Mouse (Mus musculus) midbrain, embryonic 16.5 days (tissue): ENCODE results near the gene Timm50. TPM values are rescaled to one million over a fixed set of nuclear protein-coding genes. Genes with fewer than 3 reads are reported as not detected.

Experiments
- ATAC-seq: fragments of 200-750 bp; cut with Nextera tagmentation; 2 replicates; pipeline ENCODE4 v1.8.0; 2017; ENCODE audit warnings: moderate TSS enrichment
- H3K27ac ChIP-seq: fragments of 300-500 bp; sonication (generic); 2 replicates; pipeline ENCODE4 v1.5.1; 2014; ENCODE audit warnings: mild to moderate bottlenecking, low read length, mixed read lengths
- H3K27me3 ChIP-seq: fragments of 300-500 bp; sonication (generic); 2 replicates; pipeline ENCODE4 v1.6.1; 2014; ENCODE audit warnings: low read depth, low read length, mixed read lengths; ENCODE audit not compliant: control insufficient read depth, insufficient read depth
- H3K36me3 ChIP-seq: fragments of 300-500 bp; sonication (generic); 2 replicates; pipeline ENCODE4 v1.6.1; 2014; ENCODE audit warnings: mild to moderate bottlenecking, low read length, moderate library complexity, mixed read lengths; ENCODE audit not compliant: control insufficient read depth, insufficient read depth
- H3K4me1 ChIP-seq: fragments of 300-500 bp; sonication (generic); 2 replicates; pipeline ENCODE4 v1.6.1; 2014; ENCODE audit warnings: mild to moderate bottlenecking, low read length, mixed read lengths; ENCODE audit not compliant: control insufficient read depth, insufficient read depth
- H3K4me2 ChIP-seq: fragments of 300-500 bp; sonication (generic); 2 replicates; pipeline ENCODE4 v1.6.1; 2014; ENCODE audit warnings: mild to moderate bottlenecking, low read length, mixed read lengths
- H3K4me3 ChIP-seq: fragments of 300-500 bp; sonication (generic); 2 replicates; pipeline ENCODE4 v1.5.1; 2014; ENCODE audit warnings: low read depth, mild to moderate bottlenecking, low read length, moderate library complexity, mixed read lengths
- H3K9ac ChIP-seq: fragments of 300-500 bp; sonication (generic); 2 replicates; pipeline ENCODE4 v1.6.1; 2014; ENCODE audit warnings: low read depth, low read length, mixed read lengths
- H3K9me3 ChIP-seq: fragments of 300-500 bp; sonication (generic); replicated peaks from 2 replicates; pipeline ENCODE4 v1.6.1; 2014; ENCODE audit warnings: mild to moderate bottlenecking, low read length, mixed read lengths; ENCODE audit not compliant: control insufficient read depth, poor library complexity, severe bottlenecking
- WGBS: fragments of 180-500 bp; shearing (Covaris S2); extraction: QIAGEN DNeasy Blood & Tissue Kit; methylation state at CpG from one replicate; pipeline ENCODE4 v1.1.7; 2014; 5-methylcytosine and 5-hydroxymethylcytosine counted together
- polyA plus RNA-seq: library from polyadenylated mRNA; unstranded; fragments of >200 nt; fragmentation: Nextera tagmentation; extraction: Ambion mirVana; gene quantifications from 2 replicates; pipeline ENCODE4 v1.2.1, GENCODE M21; 2015

Timm50 gene
- polyA plus RNA-seq, 1 experiment from 2014 or later, result 123 TPM

DNA sequence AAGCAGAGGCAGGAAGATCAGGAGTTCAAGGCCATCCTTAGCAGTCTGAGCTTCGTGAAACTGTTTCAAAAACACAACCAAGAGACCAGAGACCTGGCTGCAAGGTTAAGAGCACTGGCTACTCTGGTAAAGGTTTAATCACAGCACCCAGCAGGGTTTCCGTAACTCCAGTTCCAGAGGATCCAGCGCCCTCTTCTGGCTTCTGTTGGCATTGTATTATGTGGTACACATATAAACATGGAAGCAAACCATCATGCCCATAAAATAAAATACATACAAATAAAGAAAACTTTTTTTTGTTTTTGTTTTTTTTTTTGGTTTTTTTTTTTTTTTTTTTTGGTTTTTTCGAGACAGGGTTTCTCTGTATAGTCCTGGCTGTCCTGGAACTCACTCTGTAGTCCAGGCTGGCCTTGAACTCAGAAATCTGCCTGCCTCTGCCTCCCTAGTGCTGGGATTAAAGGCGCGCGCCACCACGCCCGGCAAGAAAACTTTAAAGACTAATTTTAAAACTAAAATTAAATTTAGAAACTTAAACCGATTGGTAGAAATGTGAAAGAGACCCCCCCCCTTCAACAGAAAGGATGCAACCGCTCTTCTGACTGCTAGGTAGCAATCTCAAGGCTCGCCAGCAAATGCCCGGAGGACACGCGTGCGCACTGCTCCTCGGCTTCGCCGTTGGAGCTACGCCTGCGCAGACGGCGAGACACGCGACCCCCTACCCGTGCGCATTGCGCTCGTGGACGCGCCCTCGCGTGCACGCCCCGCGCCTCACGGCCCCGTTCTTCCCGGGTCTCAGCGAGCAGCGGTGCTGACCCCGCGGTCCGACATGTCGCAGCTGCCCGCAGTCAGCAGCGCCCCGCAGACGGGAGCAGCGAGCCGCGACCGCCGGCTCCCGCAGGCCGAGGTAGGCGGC is 44.5 kb downstream of the Timm50 start, which contains the start of gene Eid2:
Eid2 (plus strand) TSS at position 753 of the 913 bp plus-strand sequence.
- Histone ChIP-seq H3K27me3 (no peaks in the 10 kb centered on the region), H3K9ac (peak within 1 kb of the TSS; percentile 90), H3K9me3 (no peaks in the 10 kb centered on the region), H3K27ac (peak within 1 kb of the TSS; percentile 94), H3K4me3 (peak within 1 kb of the TSS; percentile 70), H3K4me1 (peaks cover 13% of the 10 kb centered on the region), H3K36me3 (no peaks in the 10 kb centered on the region; the same call in 1 of the 2 replicates), H3K4me2 (peak within 1 kb of the TSS; percentile 78)
- peak; percentile 93 for ATAC-seq
- 8% methylated on average over 57 of the region's 57 CpGs for WGBS

DNA sequence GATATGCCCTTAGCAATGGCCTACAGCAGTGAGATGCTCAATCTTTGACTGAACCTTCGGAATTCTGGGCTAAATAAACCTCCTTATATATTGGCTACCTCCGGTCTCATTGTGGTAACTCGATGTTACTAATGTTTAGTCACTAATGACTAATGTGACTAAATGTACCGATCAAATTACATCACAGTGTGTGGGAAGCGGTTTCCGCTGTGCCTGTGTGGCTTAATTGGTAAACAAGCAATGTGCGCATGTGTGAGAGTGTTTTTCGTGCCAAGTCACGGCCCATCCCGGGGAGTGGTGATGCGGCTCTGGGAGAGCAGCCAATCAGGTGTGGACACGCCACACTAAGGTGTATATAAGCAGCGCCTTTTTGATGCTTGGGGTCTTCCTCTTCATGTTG is 46.5 kb downstream of the Timm50 start:
- Histone ChIP-seq H3K4me2 (no peak overlapping the region), H3K4me3 (no peak overlapping the region), H3K27me3 (no peaks in the 10 kb centered on the region), H3K9me3 (no peaks in the 10 kb centered on the region), H3K27ac (no peak overlapping the region), H3K9ac (no peak overlapping the region), H3K4me1 (peaks cover 13% of the 10 kb centered on the region), H3K36me3 (no peaks in the 10 kb centered on the region)
- 92% methylated on average over 13 of the region's 13 CpGs for WGBS
- ATAC-seq, result no peak

DNA sequence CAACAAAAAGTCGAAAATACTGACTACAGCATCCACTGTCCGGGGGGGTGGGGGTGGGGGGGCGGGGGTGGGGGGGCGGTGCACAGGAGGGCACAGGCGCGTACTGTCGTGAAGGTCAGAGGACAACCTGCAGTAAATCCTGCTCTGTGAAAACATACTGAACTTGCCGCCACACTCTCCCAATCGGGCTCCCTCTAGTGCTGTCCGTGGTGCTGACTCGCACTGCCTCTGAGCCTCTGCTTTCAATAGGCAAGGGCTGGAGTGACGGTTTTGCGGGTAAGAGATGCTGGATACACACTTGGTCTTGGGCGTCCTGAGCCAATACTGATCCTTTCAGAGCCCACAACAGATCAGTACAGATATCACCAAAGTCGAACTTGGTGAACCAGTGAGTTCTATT is 48.1 kb downstream of the Timm50 start:
- Histone ChIP-seq H3K36me3 (no peaks in the 10 kb centered on the region), H3K9ac (no peak overlapping the region), H3K4me2 (no peak overlapping the region), H3K4me1 (peaks cover 2% of the 10 kb centered on the region), H3K27me3 (no peaks in the 10 kb centered on the region), H3K4me3 (no peak overlapping the region), H3K9me3 (no peaks in the 10 kb centered on the region), H3K27ac (no peak overlapping the region)
- WGBS, result 5% methylated on average over 15 of the region's 15 CpGs
- no peak for ATAC-seq

DNA sequence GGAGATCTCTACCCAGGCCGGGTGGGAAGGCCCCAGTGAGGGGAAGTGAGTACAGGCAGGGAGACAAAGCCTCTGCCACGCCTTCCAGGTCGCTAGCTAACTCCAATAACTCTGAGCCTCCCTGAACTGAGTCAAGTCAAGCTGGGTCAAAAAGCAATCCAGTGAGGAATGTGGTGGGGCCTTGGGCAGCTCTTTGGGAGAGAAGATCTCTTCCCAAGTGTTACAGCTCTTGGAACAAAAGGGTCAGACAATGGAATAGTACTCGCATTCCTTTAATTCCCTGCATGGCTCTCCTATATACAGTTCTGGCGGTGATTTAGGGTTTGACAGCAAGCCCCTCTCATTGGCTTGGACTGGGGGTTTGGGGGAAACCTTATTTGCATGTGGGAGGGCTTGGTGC is 49.0 kb downstream of the Timm50 start:
- no peaks in the 10 kb centered on the region for H3K9me3 ChIP-seq
- no peaks in the 10 kb centered on the region for H3K4me1 ChIP-seq
- WGBS, result 48% methylated on average over 5 of the region's 5 CpGs
- ATAC-seq, result no peak
- no peak overlapping the region for H3K9ac ChIP-seq
- H3K27me3 ChIP-seq, result no peaks in the 10 kb centered on the region
- H3K4me2 ChIP-seq, result no peak overlapping the region
- no peak overlapping the region for H3K4me3 ChIP-seq
- H3K36me3 ChIP-seq, result no peaks in the 10 kb centered on the region
- no peak overlapping the region for H3K27ac ChIP-seq

Other genes with a start within 250 kb of the Timm50 start
- gene Fcgbp, start 240.8 kb downstream of the Timm50 start, polyA plus RNA-seq, result 0.26 and 0.31 TPM in 2 replicates
- gene 9530053A07Rik, start 182.6 kb downstream of the Timm50 start, polyA plus RNA-seq, result 0.03 and 0.07 TPM in 2 replicates
- gene Fbl, start 142.4 kb downstream of the Timm50 start, polyA plus RNA-seq, result 69.8 and 72.4 TPM in 2 replicates
- 10.2 and 12.1 TPM in 2 replicates for gene Dyrk1b, start 132.6 kb downstream of the Timm50 start, polyA plus RNA-seq
- 3.5 and 4.3 TPM in 2 replicates for gene Eid2, start 44.2 kb downstream of the Timm50 start, polyA plus RNA-seq
- 44.2 and 44.8 TPM in 2 replicates for gene Eid2b, start 34.3 kb downstream of the Timm50 start, polyA plus RNA-seq
- 1.2 TPM in 2 replicates for gene Selenov, start 20.9 kb downstream of the Timm50 start, polyA plus RNA-seq
- gene Dll3, start 9.8 kb downstream of the Timm50 start, polyA plus RNA-seq, result 16.3 and 16.5 TPM in 2 replicates
- 108 and 111 TPM in 2 replicates for gene Supt5, start 26.7 kb upstream of the Timm50 start, polyA plus RNA-seq
- gene Rps16, start 38.6 kb upstream of the Timm50 start, polyA plus RNA-seq, result 414 and 435 TPM in 2 replicates
- 22.9 and 23.1 TPM in 2 replicates for gene Plekhg2, start 60.5 kb upstream of the Timm50 start, polyA plus RNA-seq
- 2.9 and 3.3 TPM in 2 replicates for gene Zfp36, start 68.2 kb upstream of the Timm50 start, polyA plus RNA-seq
- gene Med29, start 80.6 kb upstream of the Timm50 start, polyA plus RNA-seq, result 39.6 and 40.3 TPM in 2 replicates
- 96.1 and 109 TPM in 2 replicates for gene Paf1, start 80.9 kb upstream of the Timm50 start, polyA plus RNA-seq
- gene Gmfg, start 125.4 kb upstream of the Timm50 start, polyA plus RNA-seq, result 2.8 and 3.5 TPM in 2 replicates
- gene Lrfn1, start 139.9 kb upstream of the Timm50 start, polyA plus RNA-seq, result 13.9 and 15.0 TPM in 2 replicates
- gene Ifnl2, start 198.4 kb upstream of the Timm50 start, polyA plus RNA-seq, result not detected in 2 replicates
- not detected in 2 replicates for gene Ifnl3, start 210.8 kb upstream of the Timm50 start, polyA plus RNA-seq
- not detected in 2 replicates for gene Sycn, start 228.8 kb upstream of the Timm50 start, polyA plus RNA-seq
- gene Nccrp1, start 235.2 kb upstream of the Timm50 start, polyA plus RNA-seq, result 0.15 TPM in 1 of 2 replicates, not detected in the other